15 mouse cellular contexts compared by ENCODE assay signal in the genomic region with DNA sequence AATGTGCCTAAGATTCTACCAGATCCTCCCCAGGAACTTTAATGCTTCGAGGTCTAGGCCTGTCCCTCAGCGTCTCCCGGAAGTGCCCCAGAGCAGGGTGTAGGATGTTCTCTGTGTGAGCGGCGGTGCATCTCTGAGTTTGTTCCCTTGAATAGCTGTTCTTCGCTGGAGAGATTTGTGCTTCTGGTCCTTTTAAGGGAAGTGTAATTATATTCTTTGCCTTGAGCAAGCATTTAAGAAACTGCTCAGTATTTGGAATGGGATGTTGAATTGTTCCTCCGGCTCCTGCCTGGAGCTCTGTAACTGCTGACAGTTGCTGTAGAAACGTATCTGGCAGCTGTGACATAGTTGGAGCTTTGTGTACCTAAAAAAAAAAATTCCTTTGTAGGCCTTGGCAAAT. TPM values are rescaled to one million over a fixed set of nuclear protein-coding genes. Genes with fewer than 3 reads are reported as not detected.
DNase-seq lines count a peak whose midpoint lies in the region; ATAC-seq and TF ChIP-seq lines count a peak whose summit lies in the region.
"Had no signal": no experiment of that assay in that cellular context is flagged by ENCODE, and none has a peak within 500 bp of the region (broad histone marks: within the 10 kb centered on the region; RNA-seq: fewer than 3 reads in every experiment).

No protein-coding gene starts in this region.

- H3K9ac ChIP-seq in forebrain, embryonic 11.5 days (ENCODE audit: low read length) = no peak overlapping the region; the same call in 1 of the 2 replicates
- H3K9ac ChIP-seq in hindbrain, embryonic 14.5 days = no peak overlapping the region
- 0 out of 2 replicates have a peak overlapping the region, but pooled peaks have one; percentile 1 for H3K9ac ChIP-seq in midbrain, postnatal 0 days (replicated peaks; ENCODE audit: low read length, poor library complexity, severe bottlenecking)
- H3K9ac ChIP-seq: heart, embryonic 13.5 days; liver, embryonic 12.5 days had no signal

- no peaks in the 10 kb centered on the region for H3K27me3 ChIP-seq in forebrain, embryonic 11.5 days (ENCODE audit: control insufficient read depth, insufficient read depth, low read length)
- H3K27me3 ChIP-seq in hindbrain, embryonic 14.5 days (ENCODE audit: control insufficient read depth, insufficient read depth, low read length) = no peaks in the 10 kb centered on the region
- H3K27me3 ChIP-seq in midbrain, postnatal 0 days (ENCODE audit: insufficient read depth, low read length) = no peaks in the 10 kb centered on the region
- H3K27me3 ChIP-seq: heart, embryonic 13.5 days; liver, embryonic 12.5 days had no signal

- intact Hi-C loops in left cerebral cortex, adult 2 months (cut with DNase I) = no loop called here
- intact Hi-C loops in left cerebral cortex, postnatal 4 days (cut with DNase I) = no loop called here

- TF ChIP-seq CTCF in left cerebral cortex, adult 2 months (IDR thresholded peaks at IDR 0.05) = no peak
- no peak for TF ChIP-seq CTCF in midbrain, postnatal 0 days (IDR thresholded peaks at IDR 0.05)

- WGBS in forebrain, embryonic 11.5 days = 63% methylated on average over 8 of the region's 8 CpGs
- WGBS in hindbrain, embryonic 14.5 days = 19% methylated on average over 8 of the region's 8 CpGs
- WGBS in midbrain, postnatal 0 days = 24% methylated on average over 8 of the region's 8 CpGs

- no peak overlapping the region for H3K4me3 ChIP-seq in left cerebral cortex, adult 2 months
- H3K4me3 ChIP-seq in forebrain, embryonic 11.5 days (ENCODE audit: low read depth, low read length) = no peak overlapping the region
- no peak overlapping the region for H3K4me3 ChIP-seq in hindbrain, embryonic 14.5 days (replicated peaks; ENCODE audit: low read length)
- no peak overlapping the region for H3K4me3 ChIP-seq in midbrain, postnatal 0 days (ENCODE audit: low read depth, low read length)
- H3K4me3 ChIP-seq: erythroblast, embryonic 14.5 days; heart, embryonic 13.5 days; liver, embryonic 12.5 days had no signal

- H3K27ac ChIP-seq in left cerebral cortex, adult 2 months = peak overlapping the region; percentile 74
- H3K27ac ChIP-seq in forebrain, embryonic 11.5 days (ENCODE audit: low read depth, low read length) = peak overlapping the region; percentile 50; the same call in 1 of the 2 replicates
- H3K27ac ChIP-seq in hindbrain, embryonic 14.5 days = peak overlapping the region; percentile 48
- H3K27ac ChIP-seq in midbrain, postnatal 0 days (ENCODE audit: low read depth, low read length) = peak overlapping the region; percentile 65
- H3K27ac ChIP-seq: heart, embryonic 13.5 days; liver, embryonic 12.5 days had no signal

- no peak overlapping the region for H3K4me2 ChIP-seq in forebrain, embryonic 11.5 days (ENCODE audit: low read depth, low read length, severe bottlenecking)
- H3K4me2 ChIP-seq in hindbrain, embryonic 14.5 days (replicated peaks) = no peak overlapping the region
- H3K4me2 ChIP-seq in midbrain, postnatal 0 days (ENCODE audit: low read depth, low read length, poor library complexity, severe bottlenecking) = no peak overlapping the region
- H3K4me2 ChIP-seq: heart, embryonic 13.5 days; liver, embryonic 12.5 days had no signal

- DNase-seq in left cerebral cortex, adult 2 months (ENCODE audit: extremely low spot score in 1 of 2, low spot score in 2 of 2) = no peak
- no peak for DNase-seq in left cerebral cortex, postnatal 4 days
- DNase-seq in forebrain, embryonic 11.5 days (ENCODE audit: low spot score) = no peak
- peak; percentile 48 for DNase-seq in hindbrain, embryonic 14.5 days (ENCODE audit: low spot score)
- peak; percentile 49 for DNase-seq in midbrain, postnatal 0 days (ENCODE audit: low spot score)
- no peak for DNase-seq in urinary bladder, adult 2 months (ENCODE audit: low spot score)
- no peak for DNase-seq in kidney, adult 8-10 months
- no peak for DNase-seq in yolk sac, embryonic 10.5 days (ENCODE audit: low spot score)
- DNase-seq: adrenal gland, postnatal 14 days; B cell, adult 2 months; lung, postnatal 10 days had no signal

- peaks cover 2% of the 10 kb centered on the region; the same call in 1 of the 2 replicates for H3K4me1 ChIP-seq in forebrain, embryonic 11.5 days (replicated peaks; ENCODE audit: control insufficient read depth, insufficient read depth, low read length)
- H3K4me1 ChIP-seq in hindbrain, embryonic 14.5 days (replicated peaks; ENCODE audit: control insufficient read depth, insufficient read depth, low read length) = peaks cover 8% of the 10 kb centered on the region; the same call in 1 of the 2 replicates
- 0 out of 2 replicates have a peak, but pooled peaks cover 3% of the 10 kb centered on the region for H3K4me1 ChIP-seq in midbrain, postnatal 0 days (ENCODE audit: insufficient read depth, low read length)
- H3K4me1 ChIP-seq: liver, embryonic 12.5 days had no signal

- no peaks in the 10 kb centered on the region; the same call in 1 of the 2 replicates for H3K36me3 ChIP-seq in forebrain, embryonic 11.5 days (ENCODE audit: control insufficient read depth, insufficient read depth, low read length)
- peaks cover 40% of the 10 kb centered on the region for H3K36me3 ChIP-seq in hindbrain, embryonic 14.5 days (replicated peaks; ENCODE audit: control insufficient read depth, insufficient read depth)
- peaks cover 33% of the 10 kb centered on the region for H3K36me3 ChIP-seq in midbrain, postnatal 0 days (ENCODE audit: insufficient read depth, low read length)

- H3K9me3 ChIP-seq in forebrain, embryonic 11.5 days (ENCODE audit: control insufficient read depth, low read length) = no peaks in the 10 kb centered on the region
- no peaks in the 10 kb centered on the region for H3K9me3 ChIP-seq in hindbrain, embryonic 14.5 days (ENCODE audit: control insufficient read depth, low read length)
- H3K9me3 ChIP-seq in midbrain, postnatal 0 days (ENCODE audit: low read length) = no peaks in the 10 kb centered on the region
- H3K9me3 ChIP-seq: heart, embryonic 13.5 days; liver, embryonic 12.5 days had no signal

- ATAC-seq in forebrain, embryonic 11.5 days (replicated peaks; ENCODE audit: low FRiP score) = no peak
- ATAC-seq in hindbrain, embryonic 14.5 days (ENCODE audit: low FRiP score) = no peak
- ATAC-seq in midbrain, postnatal 0 days (ENCODE audit: low FRiP score) = no peak
- ATAC-seq: liver, embryonic 12.5 days had no signal

RNA-seq across cellular contexts. Expression of a gene that starts 32.9 kb away (rescaled TPM):
- 10 to 100 TPM; 40.0 to 40.3 TPM for total RNA-seq in left cerebral cortex, adult 2 months (2021)
- total RNA-seq in left cerebral cortex, postnatal 4 days (2021) = 10 to 100 TPM; 34.4 to 37.2 TPM
- polyA plus RNA-seq in forebrain, embryonic 11.5 days (2014; fragmentation: Nextera tagmentation; extraction: Ambion mirVana) = 80.2 and 80.8 TPM in 2 replicates
- 30.5 and 37.2 TPM in 2 replicates for polyA plus RNA-seq in hindbrain, embryonic 14.5 days (2014; fragmentation: Nextera tagmentation; extraction: Ambion mirVana)
- 23.7 and 25.6 TPM in 2 replicates for total RNA-seq in midbrain, postnatal 0 days (2014; rRNA removed)
- polyA plus RNA-seq in midbrain, postnatal 0 days (2015; fragmentation: Nextera tagmentation; extraction: Ambion mirVana) = 25.1 and 26.7 TPM in 2 replicates
- 28.9 and 31.0 TPM in 2 replicates for polyA plus RNA-seq in urinary bladder, adult 2 months (2012; rRNA removed)

RNA-seq across cellular contexts. Expression of a gene that starts 36.7 kb away (rescaled TPM):
- total RNA-seq in left cerebral cortex, adult 2 months (2021) = 10 to 100 TPM; 85.4 to 93.5 TPM
- total RNA-seq in left cerebral cortex, postnatal 4 days (2021) = 10 to 100 TPM; 29.9 to 37.0 TPM
- 3.6 and 5.2 TPM in 2 replicates for polyA plus RNA-seq in forebrain, embryonic 11.5 days (2014; fragmentation: Nextera tagmentation; extraction: Ambion mirVana)
- polyA plus RNA-seq in hindbrain, embryonic 14.5 days (2014; fragmentation: Nextera tagmentation; extraction: Ambion mirVana) = 11.8 and 12.1 TPM in 2 replicates
- 17.2 and 18.0 TPM in 2 replicates for total RNA-seq in midbrain, postnatal 0 days (2014; rRNA removed)
- 9.4 and 10.7 TPM in 2 replicates for polyA plus RNA-seq in midbrain, postnatal 0 days (2015; fragmentation: Nextera tagmentation; extraction: Ambion mirVana)
- 4.6 and 7.6 TPM in 2 replicates for polyA plus RNA-seq in urinary bladder, adult 2 months (2012; rRNA removed)

RNA-seq across cellular contexts. Expression of a gene that starts 41.4 kb away (rescaled TPM):
- total RNA-seq in left cerebral cortex, adult 2 months (2021) = not detected
- total RNA-seq in left cerebral cortex, postnatal 4 days (2021) = not detected
- polyA plus RNA-seq in forebrain, embryonic 11.5 days (2014; fragmentation: Nextera tagmentation; extraction: Ambion mirVana) = not detected in 2 replicates
- polyA plus RNA-seq in hindbrain, embryonic 14.5 days (2014; fragmentation: Nextera tagmentation; extraction: Ambion mirVana) = 0.09 TPM in 1 of 2 replicates, not detected in the other
- not detected in 2 replicates for total RNA-seq in midbrain, postnatal 0 days (2014; rRNA removed)
- not detected in 2 replicates for polyA plus RNA-seq in midbrain, postnatal 0 days (2015; fragmentation: Nextera tagmentation; extraction: Ambion mirVana)
- polyA plus RNA-seq in urinary bladder, adult 2 months (2012; rRNA removed) = not detected in 2 replicates
- total RNA-seq: adrenal gland, postnatal 14 days; gastrocnemius, adult 8-10 months had no signal
- polyA plus RNA-seq: erythroblast, embryonic 14.5 days; liver, embryonic 12.5 days had no signal

Comparison
In these comparisons a context has a peak if more than half of its experiments do, and no peak if none do; other contexts are left out.
1. DNase-seq: peak in hindbrain, embryonic 14.5 days (single experiment) and midbrain, postnatal 0 days (single experiment); none in left cerebral cortex, adult 2 months (0 of 2), left cerebral cortex, postnatal 4 days (single experiment), forebrain, embryonic 11.5 days (single experiment), urinary bladder, adult 2 months (single experiment), kidney, adult 8-10 months (0 of 2) and yolk sac, embryonic 10.5 days (single experiment).
2. Peak in every context shown above with its lines, with median percentiles within 50 percentile points of each other: H3K27ac ChIP-seq.